Mouse (Mus musculus) kidney, postnatal 36 days (tissue): ENCODE results near the gene Defb3.
"Not testable (repeated sequence)": the region's sequence is repeated elsewhere in the genome, so short reads cannot be mapped to it uniquely, and the experiment has no call there.

Source experiments
- DNase-seq, 2 experiments: peaks; one replicate each; pipeline ENCODE4 v3.0.0; 2021 to 2022; ENCODE audit warnings: mixed read lengths in 2 of 2

Gene Defb3

DNA sequence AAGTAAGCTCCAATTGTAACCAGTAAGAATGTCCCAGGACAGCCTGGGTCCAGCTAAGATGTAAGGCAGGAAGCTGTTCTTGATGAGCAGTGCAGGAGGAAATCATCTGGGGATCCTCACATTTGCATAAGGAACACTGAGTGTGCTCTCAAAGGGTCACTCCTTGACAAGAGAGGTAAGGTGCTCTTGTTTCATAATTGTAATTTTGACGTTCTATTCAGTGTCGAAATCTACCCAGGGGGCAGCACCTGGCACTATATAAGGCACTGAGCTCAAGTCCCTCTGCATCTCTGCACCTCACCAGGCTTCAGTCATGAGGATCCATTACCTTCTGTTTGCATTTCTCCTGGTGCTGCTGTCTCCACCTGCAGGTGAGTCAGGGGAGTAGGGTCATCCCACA is at the start of gene Defb3:
Gene Defb3 (plus strand): TSS at position 301 of the 400 bp plus-strand sequence.
- DNase-seq = peak in 1 of 2 experiments; percentile 5

DNA sequence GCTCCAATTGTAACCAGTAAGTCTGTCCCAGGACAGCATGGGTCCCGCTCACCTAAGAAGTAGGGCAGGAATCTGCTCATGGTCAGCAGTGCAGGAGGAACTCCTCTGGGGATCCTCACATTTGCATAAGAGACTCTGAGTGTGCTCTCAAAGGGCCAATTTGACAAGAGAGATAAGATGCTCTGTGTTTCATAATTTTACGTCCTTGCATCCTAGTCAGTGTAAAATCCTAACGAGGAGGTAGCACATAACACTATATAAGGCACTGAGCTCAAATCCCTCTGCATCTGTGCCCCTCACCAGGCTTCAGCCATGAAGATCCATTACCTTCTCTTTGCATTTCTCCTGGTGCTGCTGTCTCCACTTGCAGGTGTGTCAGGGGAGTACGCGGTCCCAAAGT is 45.9 kb upstream of the Defb3 start, which contains the start of gene Defb5:
Gene Defb5 (plus strand): TSS at position 301 of the 400 bp plus-strand sequence.
- DNase-seq = no peak

DNA sequence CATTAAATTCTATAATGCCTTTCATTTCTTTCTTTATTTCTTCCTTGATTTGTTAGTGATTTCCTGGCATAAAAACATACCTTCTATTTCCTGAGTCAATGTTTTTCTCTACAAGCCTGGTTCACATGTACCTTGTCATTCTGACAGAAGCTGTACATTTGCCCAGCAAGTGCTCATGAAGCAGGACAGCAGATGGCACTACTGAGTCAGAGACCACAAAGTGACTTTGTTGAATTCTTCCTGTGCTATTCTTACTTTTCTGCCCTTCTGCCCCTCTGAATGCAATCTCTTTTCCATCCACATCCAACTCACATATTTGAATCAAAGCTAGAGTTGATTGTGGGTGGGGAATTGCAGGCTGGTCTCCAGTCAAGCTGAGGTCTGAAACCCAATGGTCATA is 35.0 kb upstream of the Defb3 start:
- peak in 1 of 2 experiments; percentile 5 for DNase-seq

DNA sequence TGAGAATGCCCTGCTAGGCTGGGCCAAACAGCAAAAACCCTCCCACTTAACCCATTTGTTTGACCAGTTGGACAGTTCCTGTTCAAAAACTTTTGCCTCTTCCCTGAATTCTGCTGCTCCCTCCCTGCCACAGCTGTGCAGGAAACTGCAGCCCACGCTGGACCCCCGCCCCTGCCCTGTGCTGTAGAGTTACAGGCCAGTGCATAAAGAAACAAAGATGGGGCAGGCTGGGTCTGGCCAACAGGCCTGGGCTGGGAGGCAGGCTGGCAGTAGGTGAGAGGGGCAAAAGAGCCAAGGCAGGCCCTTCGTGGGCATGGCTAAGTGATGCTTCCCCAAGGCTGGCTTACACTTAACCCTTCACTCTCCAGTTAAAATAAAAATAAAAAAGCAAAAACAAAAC is 33.5 kb upstream of the Defb3 start:
- no peak for DNase-seq

DNA sequence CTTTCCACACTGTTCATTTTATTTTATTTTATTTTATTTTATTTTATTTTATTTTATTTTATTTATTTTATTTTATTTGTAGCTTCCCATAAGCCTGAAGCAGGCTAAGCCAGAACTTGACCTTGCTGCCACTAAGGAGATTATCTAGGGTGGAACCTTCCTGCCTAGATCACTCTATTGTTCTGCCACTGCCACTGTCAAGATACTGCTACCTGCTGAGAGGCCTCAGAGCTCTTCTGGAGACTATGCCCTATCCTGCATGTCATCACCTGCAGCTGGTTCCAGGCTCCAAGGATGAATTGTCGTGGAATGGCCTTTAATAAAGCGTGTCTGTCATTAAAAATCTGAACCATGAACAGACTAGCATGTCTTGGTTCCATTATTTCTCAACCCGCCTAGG is 5.2 kb downstream of the Defb3 start:
- DNase-seq = not testable (repeated sequence)

DNA sequence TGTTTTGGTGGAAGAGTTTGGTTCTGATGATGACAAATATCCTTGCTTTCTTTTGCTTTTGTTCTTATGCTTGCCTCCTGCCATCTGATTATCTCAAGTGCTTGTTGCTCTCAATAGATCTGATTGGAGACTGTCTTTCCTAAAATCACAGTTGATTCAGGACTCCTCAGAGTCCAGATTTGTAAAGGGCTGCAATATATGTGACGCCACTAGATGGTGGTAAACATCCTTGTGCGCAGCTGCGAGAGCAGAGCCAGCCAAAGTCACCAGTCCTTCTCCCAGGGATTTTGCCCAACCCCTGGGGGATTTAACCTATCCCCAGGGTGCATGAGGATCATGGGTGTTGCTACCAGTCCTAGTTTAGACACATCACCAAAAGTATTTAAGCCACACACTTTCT is 38.7 kb downstream of the Defb3 start:
- peak in 1 of 2 experiments; percentile 27 for DNase-seq
